10 mouse cellular contexts compared by ENCODE assay signal in the genomic region with DNA sequence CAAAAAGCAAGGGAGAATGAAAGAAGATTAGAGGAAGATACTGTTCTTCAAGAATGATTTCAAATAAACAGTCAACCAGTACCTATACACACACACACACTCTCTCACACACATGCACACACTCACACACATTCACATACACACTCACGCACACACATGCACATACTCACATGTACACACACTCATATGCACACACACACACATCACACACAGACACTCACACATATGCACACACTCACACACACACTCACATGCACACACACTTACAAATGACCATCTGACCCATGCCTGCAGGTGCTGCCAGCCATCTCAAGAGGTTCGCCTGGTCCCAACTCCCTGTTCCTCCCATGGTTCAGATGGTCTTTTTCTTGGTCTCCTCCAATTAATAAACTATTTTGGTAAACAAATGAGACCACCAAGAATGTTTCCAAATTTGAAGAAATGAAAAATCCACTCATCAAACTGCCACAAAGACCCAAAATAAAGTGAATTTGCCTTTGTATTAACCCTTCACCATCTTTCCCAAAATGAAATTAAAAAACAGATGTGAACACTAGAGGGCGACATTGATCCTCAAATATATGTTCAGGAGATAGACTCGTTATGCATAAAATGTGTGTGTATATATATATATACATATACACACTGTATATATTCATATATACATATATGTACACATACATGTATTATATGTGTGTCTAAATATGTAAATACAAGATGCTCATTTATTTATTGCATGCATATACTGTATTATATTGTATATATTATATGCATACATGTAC.
DNase-seq lines count a peak whose midpoint lies in the region; ATAC-seq lines count a peak whose summit lies in the region.
"Had no signal": no experiment of that assay in that cellular context is flagged by ENCODE, and none has a peak within 500 bp of the region (broad histone marks: within the 10 kb centered on the region; RNA-seq: fewer than 3 reads in every experiment).

No protein-coding gene starts in this region.

- H3K27ac ChIP-seq in intestine, embryonic 14.5 days (ENCODE audit: low read depth): no peak overlapping the region
- no peak overlapping the region for H3K27ac ChIP-seq in intestine, embryonic 16.5 days (ENCODE audit: low read length)
- H3K27ac ChIP-seq: neural tube, embryonic 12.5 days had no signal

- DNase-seq in intestine, embryonic 14.5 days (ENCODE audit: low spot score): no peak
- peak; percentile 60 for DNase-seq in CD4-positive, CD25-positive, alpha-beta regulatory T cell, adult 2 months (ENCODE audit: low read depth, low spot score)
- DNase-seq in c-Kit-positive CD71-negative TER-119-negative erythroid progenitor cells, embryonic 14.5 days (ENCODE audit: low read depth): peak; percentile 30
- peak; percentile 35 for DNase-seq in large intestine, adult 2 months (ENCODE audit: low read depth, low spot score)
- no peak for DNase-seq in frontal cortex, postnatal 36 days (ENCODE audit: low spot score in 2 of 2)
- DNase-seq in urinary bladder, postnatal 36 days (ENCODE audit: low spot score in 2 of 2): no peak
- DNase-seq in kidney, postnatal 25 days: no peak
- DNase-seq: adrenal gland, adult 2 months had no signal

- no peaks in the 10 kb centered on the region for H3K9me3 ChIP-seq in intestine, embryonic 14.5 days (ENCODE audit: control insufficient read depth, low read length)
- no peaks in the 10 kb centered on the region for H3K9me3 ChIP-seq in intestine, embryonic 16.5 days (ENCODE audit: control insufficient read depth, low read length)
- H3K9me3 ChIP-seq: neural tube, embryonic 12.5 days had no signal

- H3K4me1 ChIP-seq in intestine, embryonic 14.5 days (replicated peaks; ENCODE audit: control insufficient read depth, insufficient read depth, low read length): no peaks in the 10 kb centered on the region
- no peaks in the 10 kb centered on the region for H3K4me1 ChIP-seq in intestine, embryonic 16.5 days (ENCODE audit: control insufficient read depth, insufficient read depth, low read length)
- H3K4me1 ChIP-seq: neural tube, embryonic 12.5 days had no signal

- 52% methylated on average over 4 of the region's 4 CpGs for WGBS in intestine, embryonic 14.5 days
- WGBS in intestine, embryonic 16.5 days: 46% methylated on average over 4 of the region's 4 CpGs
- 49% methylated on average over 4 of the region's 4 CpGs for WGBS in large intestine, adult 2 months

- no peaks in the 10 kb centered on the region for H3K36me3 ChIP-seq in intestine, embryonic 14.5 days (ENCODE audit: control insufficient read depth, insufficient read depth, low read length)
- H3K36me3 ChIP-seq in intestine, embryonic 16.5 days (ENCODE audit: control insufficient read depth, insufficient read depth, low read length): no peaks in the 10 kb centered on the region
- H3K36me3 ChIP-seq: neural tube, embryonic 12.5 days had no signal

- no peak overlapping the region for H3K4me2 ChIP-seq in intestine, embryonic 14.5 days (ENCODE audit: low read length)
- no peak overlapping the region for H3K4me2 ChIP-seq in intestine, embryonic 16.5 days (ENCODE audit: low read depth, low read length)
- H3K4me2 ChIP-seq: neural tube, embryonic 12.5 days had no signal

- H3K9ac ChIP-seq in intestine, embryonic 14.5 days (ENCODE audit: low read length): no peak overlapping the region
- no peak overlapping the region for H3K9ac ChIP-seq in intestine, embryonic 16.5 days (ENCODE audit: low read depth, low read length)
- H3K9ac ChIP-seq: neural tube, embryonic 12.5 days had no signal

- H3K27me3 ChIP-seq in intestine, embryonic 14.5 days (replicated peaks; ENCODE audit: control insufficient read depth, insufficient read depth, low read length): no peaks in the 10 kb centered on the region
- no peaks in the 10 kb centered on the region for H3K27me3 ChIP-seq in intestine, embryonic 16.5 days (replicated peaks; ENCODE audit: control insufficient read depth, insufficient read depth, low read length)
- H3K27me3 ChIP-seq: neural tube, embryonic 12.5 days had no signal

- H3K4me3 ChIP-seq in intestine, embryonic 14.5 days (ENCODE audit: low read depth, low read length): no peak overlapping the region
- no peak overlapping the region for H3K4me3 ChIP-seq in intestine, embryonic 16.5 days (ENCODE audit: low read length)
- H3K4me3 ChIP-seq: neural tube, embryonic 12.5 days had no signal

- peak; percentile 50; the same call in 1 of the 2 replicates for ATAC-seq in intestine, embryonic 14.5 days (replicated peaks; ENCODE audit: low FRiP score, low TSS enrichment, low read depth)
- no peak for ATAC-seq in intestine, embryonic 16.5 days

Comparison
In these comparisons a context has a peak if more than half of its experiments do, and no peak if none do; other contexts are left out.
1. DNase-seq: peak in CD4-positive, CD25-positive, alpha-beta regulatory T cell, adult 2 months (single experiment), c-Kit-positive CD71-negative TER-119-negative erythroid progenitor cells, embryonic 14.5 days (single experiment) and large intestine, adult 2 months (single experiment); none in intestine, embryonic 14.5 days (single experiment), frontal cortex, postnatal 36 days (0 of 2), urinary bladder, postnatal 36 days (0 of 2) and kidney, postnatal 25 days (0 of 2).